ENCODE assay signal across 21 mouse cellular contexts in the genomic region with DNA sequence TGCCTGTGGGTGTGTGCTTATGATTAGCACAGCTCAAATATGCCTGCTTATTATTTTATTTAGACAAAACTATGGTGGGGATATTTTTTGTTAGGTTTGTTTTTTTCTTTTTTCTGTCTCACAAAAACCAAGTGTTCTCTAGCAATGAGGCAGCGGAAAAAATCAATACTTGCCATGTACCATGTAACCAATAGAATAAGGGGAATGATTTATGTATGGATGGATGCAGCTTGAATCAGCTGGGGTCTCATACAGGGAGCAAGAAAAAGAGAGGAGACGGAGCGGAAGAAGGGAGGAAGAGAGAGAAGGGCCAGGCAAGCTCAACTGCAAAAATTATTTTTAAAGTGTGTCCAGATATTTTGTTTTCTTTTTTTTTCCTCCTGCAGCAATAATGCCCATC.
"Had no signal": no experiment of that assay in that cellular context is flagged by ENCODE, and none has a peak within 500 bp of the region (broad histone marks: within the 10 kb centered on the region; RNA-seq: fewer than 3 reads in every experiment).

No protein-coding gene starts in this region.

- H3K9ac ChIP-seq: limb, embryonic 13.5 days; liver, embryonic 12.5 days; liver, embryonic 15.5 days; lung, embryonic 15.5 days; neural tube, embryonic 12.5 days had no signal

- H3K27me3 ChIP-seq: limb, embryonic 13.5 days; liver, embryonic 12.5 days; liver, embryonic 15.5 days; lung, embryonic 15.5 days; megakaryocyte, embryonic 14.5 days; neural tube, embryonic 12.5 days had no signal

- H3K27ac ChIP-seq: kidney, postnatal 0 days; layer of hippocampus, adult 2 months; limb, embryonic 10.5 days; limb, embryonic 13.5 days; liver, embryonic 12.5 days; liver, embryonic 15.5 days; lung, embryonic 15.5 days; midbrain, embryonic 10.5 days; neural tube, embryonic 12.5 days had no signal

- H3K9me3 ChIP-seq: limb, embryonic 10.5 days; limb, embryonic 13.5 days; liver, embryonic 12.5 days; liver, embryonic 15.5 days; lung, embryonic 15.5 days; megakaryocyte, embryonic 14.5 days; midbrain, embryonic 10.5 days; neural tube, embryonic 12.5 days had no signal

- H3K4me2 ChIP-seq: limb, embryonic 13.5 days; liver, embryonic 12.5 days; liver, embryonic 15.5 days; lung, embryonic 15.5 days; neural tube, embryonic 12.5 days had no signal

- H3K36me3 ChIP-seq: limb, embryonic 10.5 days; limb, embryonic 13.5 days; liver, embryonic 12.5 days; liver, embryonic 15.5 days; lung, embryonic 15.5 days; midbrain, embryonic 10.5 days; neural tube, embryonic 12.5 days had no signal

- H3K4me1 ChIP-seq: limb, embryonic 13.5 days; liver, embryonic 12.5 days; lung, embryonic 15.5 days; megakaryocyte, embryonic 14.5 days; neural tube, embryonic 12.5 days had no signal

- ATAC-seq: intestine, postnatal 0 days; liver, embryonic 12.5 days had no signal

- DNase-seq: kidney, adult 2 months; kidney, postnatal 25 days; layer of hippocampus, adult 9-11 months; liver; lung, adult 18-20 months; lung, postnatal 10 days; lung, postnatal 36 days; thymus, adult 18-20 months; thymus, postnatal 36 days had no signal

- H3K4me3 ChIP-seq: layer of hippocampus, adult 2 months; limb, embryonic 10.5 days; limb, embryonic 13.5 days; liver, embryonic 12.5 days; liver, embryonic 15.5 days; lung, embryonic 15.5 days; megakaryocyte, embryonic 14.5 days; myocyte; neural tube, embryonic 12.5 days had no signal
